Mouse (Mus musculus) midbrain, embryonic 15.5 days (tissue): ENCODE measurements at regions not wholly inside any gene's neighbourhood (a gene's known extent, or its start where the extent isn't known, plus 50 kb on each side); places are given as distances from the start of the nearest gene placed in this dataset.
A peak's percentile ranks its signal among the peaks of the same experiment; 100 is the strongest.

Source experiments
- ATAC-seq: fragments of 200-750 bp; cut with Nextera tagmentation; replicated peaks from 2 replicates; pipeline ENCODE4 v1.8.0; 2017; ENCODE audit warnings: moderate TSS enrichment
- H3K27ac ChIP-seq: fragments of 300-500 bp; sonication (generic); 2 replicates; pipeline ENCODE4 v1.5.1; 2015; ENCODE audit warnings: mild to moderate bottlenecking, inconsistent platforms
- H3K27me3 ChIP-seq: fragments of 300-500 bp; sonication (generic); replicated peaks from 2 replicates; pipeline ENCODE4 v1.6.1; 2015; ENCODE audit warnings: inconsistent platforms
- H3K36me3 ChIP-seq: fragments of 300-500 bp; sonication (generic); replicated peaks from 2 replicates; pipeline ENCODE4 v1.6.1; 2015; ENCODE audit warnings: inconsistent platforms
- H3K4me1 ChIP-seq: fragments of 300-500 bp; sonication (generic); 2 replicates; pipeline ENCODE4 v1.6.1; 2015; ENCODE audit warnings: inconsistent platforms
- H3K4me2 ChIP-seq: fragments of 300-500 bp; sonication (generic); 2 replicates; pipeline ENCODE4 v1.6.1; 2015; ENCODE audit warnings: inconsistent platforms, mild to moderate bottlenecking, moderate library complexity
- H3K4me3 ChIP-seq: fragments of 300-500 bp; sonication (generic); 2 replicates; pipeline ENCODE4 v1.5.1; 2015; ENCODE audit warnings: mild to moderate bottlenecking, inconsistent platforms
- H3K9ac ChIP-seq: fragments of 300-500 bp; sonication (generic); 2 replicates; pipeline ENCODE4 v1.6.1; 2015; ENCODE audit warnings: mild to moderate bottlenecking, inconsistent platforms
- H3K9me3 ChIP-seq: fragments of 300-500 bp; sonication (generic); 2 replicates; pipeline ENCODE4 v1.6.1; 2016; ENCODE audit warnings: inconsistent platforms
- WGBS: fragments of 180-500 bp; shearing (Covaris S2); methylation state at CpG from one replicate; pipeline ENCODE4 v1.1.7; 2015; ENCODE audit warnings: mixed read lengths; 5-methylcytosine and 5-hydroxymethylcytosine counted together

- WGBS: 69% methylated on average over 2 of the region's 2 CpGs
- no peaks in the 10 kb centered on the region for H3K9me3 ChIP-seq
- no peak for ATAC-seq
- no peak overlapping the region for H3K4me2 ChIP-seq
- H3K27me3 ChIP-seq: no peaks in the 10 kb centered on the region
- H3K27ac ChIP-seq: no peak overlapping the region
- H3K9ac ChIP-seq: no peak overlapping the region
- no peak overlapping the region for H3K4me3 ChIP-seq
- no peaks in the 10 kb centered on the region for H3K36me3 ChIP-seq
- H3K4me1 ChIP-seq: peaks cover 3% of the 10 kb centered on the region; the same call in 1 of the 2 replicates
These were observed 127.3 kb upstream of the Tfap2d start for GRCm38 (mm10) chr1:18975500-18975899.

- Histone ChIP-seq H3K4me1 (peaks cover 3% of the 10 kb centered on the region; the same call in 1 of the 2 replicates), H3K27ac (no peak overlapping the region), H3K36me3 (no peaks in the 10 kb centered on the region), H3K27me3 (no peaks in the 10 kb centered on the region), H3K9me3 (no peaks in the 10 kb centered on the region), H3K9ac (no peak overlapping the region), H3K4me2 (peak overlapping the region; percentile 23), H3K4me3 (no peak overlapping the region)
- peak; percentile 68; the same call in 1 of the 2 replicates for ATAC-seq
- WGBS: 38% methylated on average over 10 of the region's 10 CpGs
These were observed 126.0 kb upstream of the Tfap2d start for GRCm38 (mm10) chr1:18976705-18977309.

GRCm38 (mm10) chr1:18979141-18979540 lies 123.7 kb upstream of the Tfap2d start:
- Histone ChIP-seq H3K27me3 (no peaks in the 10 kb centered on the region), H3K4me1 (peaks cover 3% of the 10 kb centered on the region; the same call in 1 of the 2 replicates), H3K36me3 (no peaks in the 10 kb centered on the region), H3K4me3 (no peak overlapping the region), H3K27ac (no peak overlapping the region), H3K9ac (no peak overlapping the region), H3K4me2 (no peak overlapping the region), H3K9me3 (no peaks in the 10 kb centered on the region)
- no peak for ATAC-seq
- WGBS: 77% methylated on average over 2 of the region's 2 CpGs

- no peaks in the 10 kb centered on the region for H3K27me3 ChIP-seq
- no peaks in the 10 kb centered on the region for H3K4me1 ChIP-seq
- no peak overlapping the region for H3K9ac ChIP-seq
- no peaks in the 10 kb centered on the region for H3K36me3 ChIP-seq
- no peak overlapping the region for H3K4me3 ChIP-seq
- ATAC-seq: no peak
- no peak overlapping the region for H3K4me2 ChIP-seq
- no peak overlapping the region for H3K27ac ChIP-seq
- H3K9me3 ChIP-seq: no peaks in the 10 kb centered on the region
- WGBS: 66% methylated on average over 1 of the region's 1 CpGs
These were observed 86.0 kb upstream of the Tfap2d start for GRCm38 (mm10) chr1:19016778-19017177.
